Mouse (Mus musculus) MEL (cell line): ENCODE data around the gene Klhl22.

ENCODE experiments used
- CTCF ChIP-seq, 3 experiments: IDR thresholded peaks in 2 of 3; conservative IDR thresholded peaks in 1 of 3; 2 replicates each; pipeline ENCODE4 v1.5.1; 2011 to 2012; ENCODE audit warnings: low read length in 3 of 3, low read depth in 2 of 3, mild to moderate bottlenecking in 2 of 3, improper control_type of control experiment in 1 of 3, inconsistent platforms in 1 of 3, mixed read lengths in 1 of 3, moderate library complexity in 1 of 3; ENCODE audit not compliant: control insufficient read depth in 1 of 3, insufficient read depth in 1 of 3, poor library complexity in 1 of 3, severe bottlenecking in 1 of 3
- E2F4 ChIP-seq: IDR thresholded peaks from 2 replicates; pipeline ENCODE4 v1.6.1; 2011; ENCODE audit warnings: low read depth, low read length, improper control_type of control experiment, borderline replicate concordance
- EP300 ChIP-seq, 2 experiments: IDR thresholded peaks; 2 replicates each; pipeline ENCODE4 v1.6.1; 2011; ENCODE audit warnings: improper control_type of control experiment in 2 of 2, low read length in 2 of 2, low read depth in 1 of 2, mild to moderate bottlenecking in 1 of 2
- GABPA ChIP-seq: IDR thresholded peaks from 2 replicates; pipeline ENCODE4 v1.6.1; 2012; ENCODE audit warnings: low read depth, mild to moderate bottlenecking, inconsistent platforms, low read length, improper control_type of control experiment, moderate library complexity
- HCFC1 ChIP-seq: IDR thresholded peaks from 2 replicates; pipeline ENCODE4 v1.6.1; 2012; ENCODE audit warnings: low read depth, mild to moderate bottlenecking, inconsistent platforms, low read length, improper control_type of control experiment, moderate library complexity
- KAT2A ChIP-seq: conservative IDR thresholded peaks from 2 replicates; pipeline ENCODE4 v1.6.1; 2012; ENCODE audit warnings: low read depth, low read length, improper control_type of control experiment, inconsistent platforms
- MAFK ChIP-seq: IDR thresholded peaks from 2 replicates; pipeline ENCODE4 v1.6.1; 2011; ENCODE audit warnings: low read depth, mild to moderate bottlenecking, low read length, improper control_type of control experiment, borderline replicate concordance
- NELFE ChIP-seq: IDR thresholded peaks from 2 replicates; pipeline ENCODE4 v1.6.1; 2011; ENCODE audit warnings: low read depth, low read length, improper control_type of control experiment
- POLR2A ChIP-seq, 2 experiments: IDR thresholded peaks; 2 replicates each; pipeline ENCODE4 v1.6.1; 2011 to 2012; ENCODE audit warnings: low read length in 2 of 2, mild to moderate bottlenecking in 2 of 2, control low read depth in 1 of 2, improper control_type of control experiment in 1 of 2, low read depth in 1 of 2, moderate library complexity in 1 of 2; ENCODE audit not compliant: control insufficient read depth in 1 of 2, insufficient read depth in 1 of 2, poor library complexity in 1 of 2
- RAD21 ChIP-seq: IDR thresholded peaks from 2 replicates; pipeline ENCODE4 v1.6.1; 2011; ENCODE audit warnings: mild to moderate bottlenecking, low read depth, low read length, improper control_type of control experiment
- SIN3A ChIP-seq: IDR thresholded peaks from 2 replicates; pipeline ENCODE4 v1.6.1; 2012; ENCODE audit warnings: low read length, improper control_type of control experiment, inconsistent platforms
- TCF12 ChIP-seq: IDR thresholded peaks from 2 replicates; pipeline ENCODE4 v1.6.1; 2014; ENCODE audit warnings: low read depth, mild to moderate bottlenecking, inconsistent platforms, low read length, improper control_type of control experiment, moderate library complexity
- UBTF ChIP-seq: IDR thresholded peaks from 2 replicates; pipeline ENCODE4 v1.6.1; 2012; ENCODE audit warnings: low read depth, mild to moderate bottlenecking, inconsistent platforms, low read length, improper control_type of control experiment, moderate library complexity, borderline replicate concordance; ENCODE audit not compliant: insufficient read depth

DNA sequence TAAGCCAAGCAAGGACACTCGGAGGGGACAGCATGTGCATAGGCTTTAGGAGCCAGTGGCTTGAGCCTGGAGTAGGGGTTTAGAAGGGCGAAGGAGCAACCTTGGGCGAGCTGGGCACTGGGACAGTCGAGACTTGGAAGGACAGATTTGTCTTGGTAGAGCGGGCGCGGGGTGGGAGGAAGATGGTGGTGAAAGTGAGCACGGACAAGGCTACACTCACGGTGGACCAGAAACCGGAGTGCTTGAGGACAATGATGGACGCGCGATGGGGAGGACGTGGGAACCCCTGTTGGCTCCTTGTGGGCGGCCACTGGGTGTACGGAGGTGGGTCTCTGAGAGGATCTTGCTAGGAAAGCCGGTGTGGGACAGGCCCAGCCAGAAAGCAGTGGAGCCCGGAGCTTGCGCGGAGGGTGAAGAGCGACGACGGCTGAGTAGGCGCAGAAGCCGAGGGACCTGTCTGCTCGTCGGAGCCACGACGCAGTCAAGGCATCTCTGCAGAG lies 38.4 kb downstream of the Klhl22 start:
- no peak for TF ChIP-seq CTCF (IDR thresholded peaks at IDR 0.05 in 2 of 3, conservative IDR thresholded peaks at IDR 0.05 in 1 of 3; ENCODE audit: control insufficient read depth in 1 of 3, insufficient read depth in 1 of 3, low read depth in 2 of 3, low read length in 3 of 3, poor library complexity in 1 of 3, severe bottlenecking in 1 of 3)
- TF ChIP-seq RAD21 = no peak
- no peak for TF ChIP-seq SIN3A
- no peak for TF ChIP-seq EP300 (IDR thresholded peaks at IDR 0.05; ENCODE audit: low read depth in 1 of 2, low read length in 2 of 2)
- TF ChIP-seq POLR2A (IDR thresholded peaks at IDR 0.05; ENCODE audit: control insufficient read depth in 1 of 2, insufficient read depth in 1 of 2, low read depth in 1 of 2, low read length in 2 of 2, poor library complexity in 1 of 2) = no peak
- TF ChIP-seq MAFK = no peak
- TF ChIP-seq E2F4 = no peak
- no peak for TF ChIP-seq GABPA
- TF ChIP-seq NELFE = no peak
- TF ChIP-seq UBTF = no peak
- no peak for TF ChIP-seq HCFC1
- no peak for TF ChIP-seq TCF12
- TF ChIP-seq KAT2A = no peak
